Mouse (Mus musculus): ENCODE results near the gene Tmem189. TPM values are rescaled to one million over a fixed set of nuclear protein-coding genes. Genes with fewer than 3 reads are reported as not detected.

Tmem189 gene
- polyA plus RNA-seq, 1 experiment = 36.2 TPM

GRCm38 (mm10) chr2:167690962-167691311 lies 1.3 kb upstream of the Tmem189 start:
- 50% methylated on average over 12 of the region's 12 CpGs for WGBS
- no peak for TF ChIP-seq POLR2A (IDR thresholded peaks at IDR 0.05; ENCODE audit: borderline replicate concordance, control insufficient read depth, low read depth, low read length)
- TF ChIP-seq CTCF (IDR thresholded peaks at IDR 0.05; ENCODE audit: control insufficient read depth, insufficient read depth, low read length) = no peak
- H3K4me3 ChIP-seq (replicated peaks; ENCODE audit: control insufficient read depth, low read depth, low read length) = peak overlapping the region; percentile 79
- no peaks in the 10 kb centered on the region; the same call in 1 of the 2 replicates for H3K4me1 ChIP-seq (ENCODE audit: control insufficient read depth, insufficient read depth, low read length)
- H3K27ac ChIP-seq (ENCODE audit: control insufficient read depth, insufficient read depth, low read depth, low read length, poor library complexity) = peak overlapping the region; percentile 75; the same call in 1 of the 2 replicates

GRCm38 (mm10) chr2:167690219-167690961 lies 768 bp upstream of the Tmem189 start:
- 10% methylated on average over 15 of the region's 15 CpGs for WGBS
- Histone ChIP-seq H3K27ac (ENCODE audit: control insufficient read depth, insufficient read depth, low read depth, low read length, poor library complexity) (peak overlapping the region; percentile 95), H3K4me3 (replicated peaks; ENCODE audit: control insufficient read depth, low read depth, low read length) (peak overlapping the region; percentile 79), H3K4me1 (ENCODE audit: control insufficient read depth, insufficient read depth, low read length) (no peaks in the 10 kb centered on the region; the same call in 1 of the 2 replicates)
- TF ChIP-seq POLR2A (IDR thresholded peaks at IDR 0.05; ENCODE audit: borderline replicate concordance, control insufficient read depth, low read depth, low read length) (no peak), CTCF (IDR thresholded peaks at IDR 0.05; ENCODE audit: control insufficient read depth, insufficient read depth, low read length) (no peak)

GRCm38 (mm10) chr2:167688498-167689451 lies 847 bp downstream of the Tmem189 start, which contains the start of gene Cebpb:
TSS of gene Cebpb (plus strand) at chr2:167688915.
- no peaks in the 10 kb centered on the region; the same call in 1 of the 2 replicates for H3K4me1 ChIP-seq (ENCODE audit: control insufficient read depth, insufficient read depth, low read length)
- under 1% methylated on average over 145 of the region's 147 CpGs for WGBS
- H3K4me3 ChIP-seq (replicated peaks; ENCODE audit: control insufficient read depth, low read depth, low read length) = peak within 1 kb of the TSS; percentile 76
- TF ChIP-seq CTCF (IDR thresholded peaks at IDR 0.05; ENCODE audit: control insufficient read depth, insufficient read depth, low read length) (peak; percentile 55; the same call in 1 of the 2 replicates), POLR2A (IDR thresholded peaks at IDR 0.05; ENCODE audit: borderline replicate concordance, control insufficient read depth, low read depth, low read length) (peak; percentile 66; the same call in 1 of the 2 replicates)
- peak within 1 kb of the TSS; percentile 95 for H3K27ac ChIP-seq (ENCODE audit: control insufficient read depth, insufficient read depth, low read depth, low read length, poor library complexity)

DNA sequence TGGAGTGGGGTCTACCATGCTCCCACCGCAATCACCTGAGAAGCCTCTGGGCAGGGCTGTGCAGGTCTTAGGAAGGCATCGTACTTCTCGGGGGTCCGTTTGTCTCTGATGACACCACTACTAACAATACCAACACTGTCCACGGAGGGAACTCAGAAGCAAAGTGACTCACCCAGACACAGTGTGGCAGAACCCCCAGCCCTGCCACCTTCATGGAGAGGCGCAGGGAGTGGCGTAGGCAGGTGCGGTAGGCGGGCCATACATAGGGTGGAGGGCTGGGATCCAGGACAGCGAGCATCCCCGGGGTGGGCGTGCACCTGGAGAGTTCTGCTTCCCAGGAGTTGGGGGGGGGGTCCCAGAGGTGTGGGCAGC lies 1.5 kb downstream of the Tmem189 start:
- Histone ChIP-seq H3K4me3 (replicated peaks; ENCODE audit: control insufficient read depth, low read depth, low read length) (peak overlapping the region; percentile 24), H3K27ac (ENCODE audit: control insufficient read depth, insufficient read depth, low read depth, low read length, poor library complexity) (peak overlapping the region; percentile 95), H3K4me1 (ENCODE audit: control insufficient read depth, insufficient read depth, low read length) (no peaks in the 10 kb centered on the region; the same call in 1 of the 2 replicates)
- WGBS = 64% methylated on average over 11 of the region's 12 CpGs
- TF ChIP-seq CTCF (IDR thresholded peaks at IDR 0.05; ENCODE audit: control insufficient read depth, insufficient read depth, low read length) (peak; percentile 4; the same call in 1 of the 2 replicates), POLR2A (IDR thresholded peaks at IDR 0.05; ENCODE audit: borderline replicate concordance, control insufficient read depth, low read depth, low read length) (peak; percentile 19; the same call in 1 of the 2 replicates)

- no peaks in the 10 kb centered on the region; the same call in 1 of the 2 replicates for H3K4me1 ChIP-seq (ENCODE audit: control insufficient read depth, insufficient read depth, low read length)
- peak overlapping the region; percentile 55 for H3K27ac ChIP-seq (ENCODE audit: control insufficient read depth, insufficient read depth, low read depth, low read length, poor library complexity)
- WGBS = 41% methylated on average over 11 of the region's 11 CpGs
- no peak for TF ChIP-seq CTCF (IDR thresholded peaks at IDR 0.05; ENCODE audit: control insufficient read depth, insufficient read depth, low read length)
- no peak for TF ChIP-seq POLR2A (IDR thresholded peaks at IDR 0.05; ENCODE audit: borderline replicate concordance, control insufficient read depth, low read depth, low read length)
- no peak overlapping the region for H3K4me3 ChIP-seq (replicated peaks; ENCODE audit: control insufficient read depth, low read depth, low read length)
Measured at GRCm38 (mm10) chr2:167687651-167688101, 1.9 kb downstream of the Tmem189 start.

- whole genome bisulfite sequencing = 80% methylated on average over 4 of the region's 4 CpGs
- TF ChIP-seq POLR2A (IDR thresholded peaks at IDR 0.05; ENCODE audit: borderline replicate concordance, control insufficient read depth, low read depth, low read length) (no peak), CTCF (IDR thresholded peaks at IDR 0.05; ENCODE audit: control insufficient read depth, insufficient read depth, low read length) (no peak)
- no peak overlapping the region for H3K4me3 ChIP-seq (replicated peaks; ENCODE audit: control insufficient read depth, low read depth, low read length)
- H3K27ac ChIP-seq (ENCODE audit: control insufficient read depth, insufficient read depth, low read depth, low read length, poor library complexity) = peak overlapping the region; percentile 55
- H3K4me1 ChIP-seq (ENCODE audit: control insufficient read depth, insufficient read depth, low read length) = no peaks in the 10 kb centered on the region; the same call in 1 of the 2 replicates
Measured at GRCm38 (mm10) chr2:167687250-167687586, 2.4 kb downstream of the Tmem189 start.

- WGBS = 36% methylated on average over 16 of the region's 16 CpGs
- Histone ChIP-seq H3K27ac (ENCODE audit: control insufficient read depth, insufficient read depth, low read depth, low read length, poor library complexity) (no peak overlapping the region), H3K4me1 (ENCODE audit: control insufficient read depth, insufficient read depth, low read length) (no peaks in the 10 kb centered on the region; the same call in 1 of the 2 replicates)
Measured at GRCm38 (mm10) chr2:167686382-167687249, 3.0 kb downstream of the Tmem189 start.

More at GRCm38 (mm10) chr2:167686382-167687249, 3.0 kb downstream of the Tmem189 start:
- H3K4me3 ChIP-seq (replicated peaks; ENCODE audit: control insufficient read depth, low read depth, low read length) = no peak overlapping the region
- TF ChIP-seq POLR2A (IDR thresholded peaks at IDR 0.05; ENCODE audit: borderline replicate concordance, control insufficient read depth, low read depth, low read length) = no peak
- no peak for TF ChIP-seq CTCF (IDR thresholded peaks at IDR 0.05; ENCODE audit: control insufficient read depth, insufficient read depth, low read length)

Data from bone marrow, adult 2 months (tissue).